Mouse (Mus musculus): ENCODE results near the gene Bcl10.

GRCm38 (mm10) chr3:145971501-145971900, 48.9 kb downstream of the Bcl10 start:
- no peak for TF ChIP-seq CTCF (IDR thresholded peaks at IDR 0.05)
- TF ChIP-seq EP300 (IDR thresholded peaks at IDR 0.05): no peak

Measured in lung, postnatal 0 days (tissue).